Mouse (Mus musculus) CH12.LX (cell line): ENCODE data around the gene Arhgap1. TPM values are rescaled to one million over a fixed set of nuclear protein-coding genes. Genes with fewer than 3 reads are reported as not detected.

Experiments used
- DNase-seq: peaks from one replicate; pipeline ENCODE4 v3.0.0-alpha.2; 2013; ENCODE audit errors: extremely low read depth
- H3K27ac ChIP-seq: 2 replicates; pipeline ENCODE4 v1.5.1; 2012; ENCODE audit warnings: low read depth, mild to moderate bottlenecking, control low read depth, moderate library complexity; ENCODE audit not compliant: insufficient read depth
- H3K27me3 ChIP-seq: replicated peaks from 2 replicates; pipeline ENCODE3; 2012; ENCODE audit warnings: inconsistent platforms
- H3K36me3 ChIP-seq, 2 experiments: replicated peaks in 1 of 2; 2 replicates each; pipeline versions ENCODE3 to v1.6.1; 2012; ENCODE audit warnings: inconsistent platforms in 1 of 2, low read length in 1 of 2, mild to moderate bottlenecking in 1 of 2, mixed read lengths in 1 of 2, moderate library complexity in 1 of 2; ENCODE audit not compliant: control insufficient read depth in 1 of 2, insufficient read depth in 1 of 2
- H3K4me1 ChIP-seq, 2 experiments: 2 replicates each; pipeline ENCODE4 v1.6.1; 2012; ENCODE audit warnings: inconsistent platforms in 1 of 2, moderate library complexity in 1 of 2; ENCODE audit not compliant: insufficient read depth in 2 of 2, control insufficient read depth in 1 of 2
- H3K4me2 ChIP-seq: 2 replicates; pipeline ENCODE4 v1.6.1; 2012; ENCODE audit warnings: low read depth, mild to moderate bottlenecking, control low read depth; ENCODE audit not compliant: poor library complexity, insufficient read depth, severe bottlenecking
- H3K4me3 ChIP-seq, 3 experiments: fragments of 150-350 bp in 1 of 3; sonication (generic) in 1 of 3; replicated peaks in 1 of 3; 2 replicates each; pipeline versions ENCODE3 to v1.5.1; 2011 to 2012; ENCODE audit warnings: low read depth in 2 of 3, low read length in 2 of 3, mild to moderate bottlenecking in 2 of 3, moderate library complexity in 2 of 3, control low read depth in 1 of 3, improper control_type of control experiment in 1 of 3, inconsistent platforms in 1 of 3, mixed read lengths in 1 of 3; ENCODE audit not compliant: poor library complexity in 1 of 3
- H3K79me2 ChIP-seq: replicated peaks from 2 replicates; pipeline ENCODE4 v1.6.1; 2012; ENCODE audit warnings: mild to moderate bottlenecking, moderate library complexity; ENCODE audit not compliant: control insufficient read depth, poor library complexity, insufficient read depth, severe bottlenecking; ENCODE audit errors: extremely low read depth
- H3K9ac ChIP-seq: 2 replicates; pipeline ENCODE4 v1.6.1; 2012; ENCODE audit warnings: low read depth, mild to moderate bottlenecking, control low read depth, moderate library complexity; ENCODE audit not compliant: insufficient read depth
- H3K9me3 ChIP-seq: replicated peaks from 2 replicates; pipeline ENCODE3; 2012; ENCODE audit warnings: low read length, inconsistent platforms, mixed read lengths
- BHLHE40 ChIP-seq: IDR thresholded peaks from 2 replicates; pipeline ENCODE4 v1.6.1; 2011; ENCODE audit warnings: mild to moderate bottlenecking, low read depth, low read length, improper control_type of control experiment
- CHD1 ChIP-seq: IDR thresholded peaks from 2 replicates; pipeline ENCODE4 v1.6.1; 2012; ENCODE audit warnings: low read depth, low read length, improper control_type of control experiment, inconsistent platforms
- CHD2 ChIP-seq: IDR thresholded peaks from 2 replicates; pipeline ENCODE4 v1.6.1; 2011; ENCODE audit warnings: low read length, improper control_type of control experiment
- CTCF ChIP-seq, 2 experiments: IDR thresholded peaks in 1 of 2; conservative IDR thresholded peaks in 1 of 2; 2 replicates each; pipeline ENCODE4 v1.5.1; 2011 to 2012; ENCODE audit warnings: low read depth in 2 of 2, low read length in 2 of 2, improper control_type of control experiment in 1 of 2, inconsistent platforms in 1 of 2, mild to moderate bottlenecking in 1 of 2, moderate library complexity in 1 of 2
- E2F4 ChIP-seq: IDR thresholded peaks from 2 replicates; pipeline ENCODE4 v1.6.1; 2011; ENCODE audit warnings: low read depth, low read length, improper control_type of control experiment; ENCODE audit not compliant: insufficient replicate concordance
- ELF1 ChIP-seq: IDR thresholded peaks from 2 replicates; pipeline ENCODE4 v1.6.1; 2014; ENCODE audit warnings: low read depth, mild to moderate bottlenecking, inconsistent platforms, low read length, improper control_type of control experiment
- EP300 ChIP-seq: IDR thresholded peaks from 2 replicates; pipeline ENCODE4 v1.6.1; 2011; ENCODE audit warnings: low read length, improper control_type of control experiment
- ETS1 ChIP-seq: conservative IDR thresholded peaks from 2 replicates; pipeline ENCODE4 v1.6.1; 2012; ENCODE audit warnings: low read depth, mild to moderate bottlenecking, inconsistent platforms, low read length, improper control_type of control experiment, moderate library complexity
- GABPA ChIP-seq: IDR thresholded peaks from 2 replicates; pipeline ENCODE4 v1.6.1; 2012; ENCODE audit warnings: low read depth, low read length, improper control_type of control experiment, inconsistent platforms; ENCODE audit not compliant: insufficient replicate concordance
- HCFC1 ChIP-seq: IDR thresholded peaks from 2 replicates; pipeline ENCODE4 v1.6.1; 2012; ENCODE audit warnings: low read depth, mild to moderate bottlenecking, inconsistent platforms, low read length, improper control_type of control experiment
- IRF4 ChIP-seq: IDR thresholded peaks from 2 replicates; pipeline ENCODE4 v1.6.1; 2014; ENCODE audit warnings: low read depth, mild to moderate bottlenecking, inconsistent platforms, low read length, improper control_type of control experiment
- JUN ChIP-seq: IDR thresholded peaks from 2 replicates; pipeline ENCODE4 v1.6.1; 2011; ENCODE audit warnings: low read depth, mild to moderate bottlenecking, low read length, improper control_type of control experiment, moderate library complexity; ENCODE audit not compliant: insufficient read depth
- JUND ChIP-seq: conservative IDR thresholded peaks from 2 replicates; pipeline ENCODE4 v1.6.1; 2011; ENCODE audit warnings: low read depth, low read length, improper control_type of control experiment
- KAT2A ChIP-seq: IDR thresholded peaks from 2 replicates; pipeline ENCODE4 v1.6.1; 2012; ENCODE audit warnings: low read length, improper control_type of control experiment, inconsistent platforms; ENCODE audit not compliant: insufficient replicate concordance
- MAFK ChIP-seq: IDR thresholded peaks from 2 replicates; pipeline ENCODE4 v1.6.1; 2011; ENCODE audit warnings: low read length, improper control_type of control experiment; ENCODE audit not compliant: insufficient replicate concordance
- MAX ChIP-seq: IDR thresholded peaks from 2 replicates; pipeline ENCODE4 v1.6.1; 2011; ENCODE audit warnings: low read length, improper control_type of control experiment
- MAZ ChIP-seq: IDR thresholded peaks from 2 replicates; pipeline ENCODE4 v1.6.1; 2012; ENCODE audit warnings: low read depth, mild to moderate bottlenecking, inconsistent platforms, low read length, improper control_type of control experiment, moderate library complexity
- MEF2A ChIP-seq: IDR thresholded peaks from 2 replicates; pipeline ENCODE4 v1.6.1; 2014; ENCODE audit warnings: low read depth, mild to moderate bottlenecking, inconsistent platforms, low read length, improper control_type of control experiment, borderline replicate concordance
- MXI1 ChIP-seq: IDR thresholded peaks from 2 replicates; pipeline ENCODE4 v1.6.1; 2011; ENCODE audit warnings: mild to moderate bottlenecking, low read depth, low read length, improper control_type of control experiment
- MYC ChIP-seq: IDR thresholded peaks from 2 replicates; pipeline ENCODE4 v1.6.1; 2011; ENCODE audit warnings: low read depth, mild to moderate bottlenecking, improper control_type of control experiment, low read length
- NELFE ChIP-seq: IDR thresholded peaks from 2 replicates; pipeline ENCODE4 v1.6.1; 2011; ENCODE audit warnings: low read depth, low read length, improper control_type of control experiment
- NRF1 ChIP-seq: IDR thresholded peaks from 2 replicates; pipeline ENCODE4 v1.6.1; 2014; ENCODE audit warnings: low read depth, mild to moderate bottlenecking, inconsistent platforms, low read length, improper control_type of control experiment, moderate library complexity
- PAX5 ChIP-seq: IDR thresholded peaks from 2 replicates; pipeline ENCODE4 v1.6.1; 2012; ENCODE audit warnings: low read length, inconsistent platforms, mixed read lengths
- POLR2A ChIP-seq: IDR thresholded peaks from 2 replicates; pipeline ENCODE4 v1.6.1; 2011; ENCODE audit warnings: low read depth, mild to moderate bottlenecking, improper control_type of control experiment, low read length
- POLR2AphosphoS2 ChIP-seq: IDR thresholded peaks from 2 replicates; pipeline ENCODE4 v1.6.1; 2011; ENCODE audit warnings: low read depth, low read length, improper control_type of control experiment
- RAD21 ChIP-seq: IDR thresholded peaks from 2 replicates; pipeline ENCODE4 v1.6.1; 2011; ENCODE audit warnings: low read depth, mild to moderate bottlenecking, low read length, improper control_type of control experiment, moderate library complexity
- RCOR1 ChIP-seq: conservative IDR thresholded peaks from 2 replicates; pipeline ENCODE4 v1.6.1; 2012; ENCODE audit warnings: low read depth, mild to moderate bottlenecking, inconsistent platforms, low read length, improper control_type of control experiment
- SIN3A ChIP-seq: IDR thresholded peaks from 2 replicates; pipeline ENCODE4 v1.6.1; 2012; ENCODE audit warnings: low read length, improper control_type of control experiment, inconsistent platforms
- SMC3 ChIP-seq: IDR thresholded peaks from 2 replicates; pipeline ENCODE4 v1.6.1; 2011; ENCODE audit warnings: low read depth, low read length, improper control_type of control experiment
- TBP ChIP-seq: conservative IDR thresholded peaks from 2 replicates; pipeline ENCODE4 v1.6.1; 2011; ENCODE audit warnings: low read depth, low read length, improper control_type of control experiment
- TCF12 ChIP-seq: IDR thresholded peaks from 2 replicates; pipeline ENCODE4 v1.6.1; 2014; ENCODE audit warnings: low read depth, mild to moderate bottlenecking, inconsistent platforms, low read length, improper control_type of control experiment
- UBTF ChIP-seq: IDR thresholded peaks from 2 replicates; pipeline ENCODE4 v1.6.1; 2012; ENCODE audit warnings: low read depth, mild to moderate bottlenecking, inconsistent platforms, low read length, improper control_type of control experiment, moderate library complexity
- USF1 ChIP-seq: IDR thresholded peaks from 2 replicates; pipeline ENCODE4 v1.6.1; 2014; ENCODE audit warnings: low read depth, mild to moderate bottlenecking, inconsistent platforms, low read length, improper control_type of control experiment
- USF2 ChIP-seq: conservative IDR thresholded peaks from 2 replicates; pipeline ENCODE4 v1.6.1; 2011; ENCODE audit warnings: low read depth, low read length, improper control_type of control experiment
- ZC3H11A ChIP-seq: IDR thresholded peaks from 2 replicates; pipeline ENCODE4 v1.6.1; 2012; ENCODE audit warnings: low read depth, mild to moderate bottlenecking, inconsistent platforms, low read length, improper control_type of control experiment
- ZKSCAN1 ChIP-seq: IDR thresholded peaks from 2 replicates; pipeline ENCODE4 v1.6.1; 2012; ENCODE audit warnings: low read depth, inconsistent platforms, low read length, improper control_type of control experiment, borderline replicate concordance
- ZMIZ1 ChIP-seq: IDR thresholded peaks from 2 replicates; pipeline ENCODE4 v1.6.1; 2012; ENCODE audit warnings: low read depth, mild to moderate bottlenecking, inconsistent platforms, low read length, improper control_type of control experiment
- ZNF384 ChIP-seq: IDR thresholded peaks from 2 replicates; pipeline ENCODE4 v1.6.1; 2012; ENCODE audit warnings: low read depth, low read length, improper control_type of control experiment, inconsistent platforms
- dilution Hi-C: fragments of 300-500 bp; cut with MboI; formaldehyde crosslinking; loops from 2 replicates; pipeline ENCODE4 v1.14.3; 2020; ENCODE audit warnings: low sequenced_read_pairs; ENCODE audit not compliant: extremely low pct_unique_long_range_greater_than_20kb, extremely low pct_ligation_motif_present
- in situ Hi-C: fragments of 300-500 bp; cut with MboI; formaldehyde crosslinking; loops from 3 replicates; pipeline ENCODE4 v1.14.3; 2019; ENCODE audit warnings: low sequenced_read_pairs, low pct_ligation_motif_present, low pct_unique_long_range_greater_than_20kb, mixed read lengths
- polyA plus RNA-seq: library from polyadenylated mRNA; unstranded; fragments of >175 nt; gene quantifications from 2 replicates; pipeline ENCODE4 v1.2.1, GENCODE M21; 2012; ENCODE audit warnings: low read depth; ENCODE audit not compliant: insufficient read length
- total RNA-seq, 2 experiments: library from RNA; depleted of rRNA; stranded (reverse); fragments of 300-350 nt in 1 of 2; fragments of >200 nt in 1 of 2; gene quantifications; 2 replicates each; pipeline ENCODE4 v1.2.3; 2012 to 2014

The Arhgap1 gene
- total RNA-seq (2012; rRNA removed) (15.6 and 20.6 TPM in 2 replicates), total RNA-seq (2014; rRNA removed) (19.7 and 22.4 TPM in 2 replicates), polyA plus RNA-seq (30.2 and 35.4 TPM in 2 replicates)

GRCm38 (mm10) chr2:91649553-91650359, at the start of gene Arhgap1, which contains the start of gene Zfp408:
Gene Arhgap1 (plus strand): TSS chr2:91649860.
Gene Zfp408 (minus strand): TSS chr2:91649791.
- Histone ChIP-seq H3K4me1 (peaks cover 2 to 25% of the 10 kb centered on the region in 2 experiments; a peak in 3 of 4 replicates), H3K36me3 (peaks cover 43 to 64% of the 10 kb centered on the region in 2 experiments), H3K4me3 (peak within 1 kb of the TSS; percentile 95 to 99 (median 98)), H3K79me2 (peaks cover 27% of the 10 kb centered on the region), H3K4me2 (peak within 1 kb of the TSS; percentile 82), H3K9me3 (no peaks in the 10 kb centered on the region), H3K9ac (peak within 1 kb of the TSS; percentile 98), H3K27ac (peak within 1 kb of the TSS; percentile 44), H3K27me3 (no peaks in the 10 kb centered on the region)
- peak; percentile 54; the same call in 1 of the 2 replicates for TF ChIP-seq JUND
- TF ChIP-seq CHD2, result peak; percentile 78; the same call in 1 of the 2 replicates
- TF ChIP-seq MEF2A, result peak; percentile 71
- no peak for TF ChIP-seq RAD21
- peak; percentile 79 for TF ChIP-seq MYC
- peak; percentile 99 for TF ChIP-seq ELF1
- TF ChIP-seq SMC3, result no peak
- TF ChIP-seq CTCF (conservative IDR thresholded peaks at IDR 0.05 in 1 of 2, IDR thresholded peaks at IDR 0.05 in 1 of 2; ENCODE audit: low read depth in 2 of 2, low read length in 2 of 2), result no peak
- peak; percentile 83 for TF ChIP-seq USF1
- peak; percentile 79; the same call in 1 of the 2 replicates for TF ChIP-seq POLR2AphosphoS2
- peak; percentile 51 for TF ChIP-seq USF2
- peak; percentile 99 for TF ChIP-seq MXI1
- peak; percentile 17; the same call in 1 of the 2 replicates for TF ChIP-seq ZNF384
- peak; percentile 92 for TF ChIP-seq MAZ
- TF ChIP-seq E2F4, result no peak
- peak; percentile 82 for TF ChIP-seq TCF12
- TF ChIP-seq NRF1, result 0 out of 2 replicates have a peak, but pooled peaks have one; percentile 55
- peak; percentile 100 for TF ChIP-seq SIN3A
- no peak for TF ChIP-seq ZC3H11A
- TF ChIP-seq TBP, result peak; percentile 88
- 0 out of 2 replicates have a peak, but pooled peaks have one; percentile 51 for TF ChIP-seq UBTF
- peak; percentile 90 for TF ChIP-seq IRF4
- peak; percentile 76 for TF ChIP-seq ETS1
- TF ChIP-seq JUN, result no peak
- TF ChIP-seq ZMIZ1, result 0 out of 2 replicates have a peak, but pooled peaks have one; percentile 12
- peak; percentile 39; the same call in 1 of the 2 replicates for TF ChIP-seq RCOR1
- TF ChIP-seq BHLHE40, result peak; percentile 98
- no peak; the same call in 1 of the 2 replicates for TF ChIP-seq GABPA
- TF ChIP-seq HCFC1, result peak; percentile 95
- TF ChIP-seq NELFE, result peak; percentile 69
- TF ChIP-seq CHD1, result no peak
- peak; percentile 86 for TF ChIP-seq MAX
- TF ChIP-seq MAFK, result no peak
- TF ChIP-seq EP300, result no peak
- peak; percentile 77 for TF ChIP-seq POLR2A
- peak; percentile 94 for TF ChIP-seq KAT2A
- no peak for TF ChIP-seq PAX5
- no peak for TF ChIP-seq ZKSCAN1
- dilution Hi-C loops, result no loop called here
- DNase-seq, result peak; percentile 100
- in situ Hi-C loops, result no loop called here
